Mouse (Mus musculus): ENCODE data around the gene Col6a4. TPM values are rescaled to one million over a fixed set of nuclear protein-coding genes. Genes with fewer than 3 reads are reported as not detected.
A peak's percentile ranks its signal among the peaks of the same experiment; 100 is the strongest.

The Col6a4 gene
- polyA plus RNA-seq, 1 experiment, result 2.1 TPM

- no peak for TF ChIP-seq POLR2A (IDR thresholded peaks at IDR 0.05; ENCODE audit: borderline replicate concordance, extremely low read depth, insufficient read depth, insufficient read length, poor library complexity, severe bottlenecking)
- peak; percentile 96 for TF ChIP-seq CTCF (IDR thresholded peaks at IDR 0.05; ENCODE audit: borderline replicate concordance, extremely low read depth, insufficient read depth, insufficient read length)
- DNase-seq (ENCODE audit: low read depth), result peak; percentile 91
Measured at GRCm38 (mm10) chr9:106112770-106113423, 16.3 kb upstream of the Col6a4 start.

GRCm38 (mm10) chr9:106106241-106106640 lies 9.7 kb upstream of the Col6a4 start:
- no peak for TF ChIP-seq POLR2A (IDR thresholded peaks at IDR 0.05; ENCODE audit: borderline replicate concordance, extremely low read depth, insufficient read depth, insufficient read length, poor library complexity, severe bottlenecking)
- no peak for DNase-seq (ENCODE audit: low read depth)

GRCm38 (mm10) chr9:106104401-106104800 lies 7.8 kb upstream of the Col6a4 start:
- TF ChIP-seq POLR2A (IDR thresholded peaks at IDR 0.05; ENCODE audit: borderline replicate concordance, extremely low read depth, insufficient read depth, insufficient read length, poor library complexity, severe bottlenecking) (no peak), CTCF (IDR thresholded peaks at IDR 0.05; ENCODE audit: borderline replicate concordance, extremely low read depth, insufficient read depth, insufficient read length) (no peak)
- no peak for DNase-seq (ENCODE audit: low read depth)

- TF ChIP-seq CTCF (IDR thresholded peaks at IDR 0.05; ENCODE audit: borderline replicate concordance, extremely low read depth, insufficient read depth, insufficient read length), result no peak
- no peak for TF ChIP-seq POLR2A (IDR thresholded peaks at IDR 0.05; ENCODE audit: borderline replicate concordance, extremely low read depth, insufficient read depth, insufficient read length, poor library complexity, severe bottlenecking)
- DNase-seq (ENCODE audit: low read depth), result no peak
Measured at GRCm38 (mm10) chr9:106101166-106101565, 4.6 kb upstream of the Col6a4 start.

GRCm38 (mm10) chr9:106100262-106100661 lies 3.7 kb upstream of the Col6a4 start:
- DNase-seq (ENCODE audit: low read depth), result peak; percentile 73

GRCm38 (mm10) chr9:106099379-106100021 lies 2.9 kb upstream of the Col6a4 start:
- DNase-seq (ENCODE audit: low read depth), result peak; percentile 53
- TF ChIP-seq POLR2A (IDR thresholded peaks at IDR 0.05; ENCODE audit: borderline replicate concordance, extremely low read depth, insufficient read depth, insufficient read length, poor library complexity, severe bottlenecking) (no peak), CTCF (IDR thresholded peaks at IDR 0.05; ENCODE audit: borderline replicate concordance, extremely low read depth, insufficient read depth, insufficient read length) (peak; percentile 18; the same call in 1 of the 2 replicates)

More at GRCm38 (mm10) chr9:106100262-106100661, 3.7 kb upstream of the Col6a4 start:
- TF ChIP-seq POLR2A (IDR thresholded peaks at IDR 0.05; ENCODE audit: borderline replicate concordance, extremely low read depth, insufficient read depth, insufficient read length, poor library complexity, severe bottlenecking) (no peak), CTCF (IDR thresholded peaks at IDR 0.05; ENCODE audit: borderline replicate concordance, extremely low read depth, insufficient read depth, insufficient read length) (no peak)

- DNase-seq (ENCODE audit: low read depth), result no peak
- TF ChIP-seq CTCF (IDR thresholded peaks at IDR 0.05; ENCODE audit: borderline replicate concordance, extremely low read depth, insufficient read depth, insufficient read length), result no peak
- TF ChIP-seq POLR2A (IDR thresholded peaks at IDR 0.05; ENCODE audit: borderline replicate concordance, extremely low read depth, insufficient read depth, insufficient read length, poor library complexity, severe bottlenecking), result no peak
Measured at GRCm38 (mm10) chr9:106081528-106081927, 15.1 kb downstream of the Col6a4 start.

GRCm38 (mm10) chr9:106080261-106081033 lies 16.1 kb downstream of the Col6a4 start:
- peak; percentile 74 for DNase-seq (ENCODE audit: low read depth)
- peak; percentile 65; the same call in 1 of the 2 replicates for TF ChIP-seq CTCF (IDR thresholded peaks at IDR 0.05; ENCODE audit: borderline replicate concordance, extremely low read depth, insufficient read depth, insufficient read length)
- TF ChIP-seq POLR2A (IDR thresholded peaks at IDR 0.05; ENCODE audit: borderline replicate concordance, extremely low read depth, insufficient read depth, insufficient read length, poor library complexity, severe bottlenecking), result no peak

- DNase-seq (ENCODE audit: low read depth), result no peak
Measured at GRCm38 (mm10) chr9:106077953-106078352, 18.6 kb downstream of the Col6a4 start.

GRCm38 (mm10) chr9:106076234-106076633 lies 20.3 kb downstream of the Col6a4 start:
- DNase-seq (ENCODE audit: low read depth), result no peak

More at GRCm38 (mm10) chr9:106077953-106078352, 18.6 kb downstream of the Col6a4 start:
- TF ChIP-seq POLR2A (IDR thresholded peaks at IDR 0.05; ENCODE audit: borderline replicate concordance, extremely low read depth, insufficient read depth, insufficient read length, poor library complexity, severe bottlenecking) (no peak), CTCF (IDR thresholded peaks at IDR 0.05; ENCODE audit: borderline replicate concordance, extremely low read depth, insufficient read depth, insufficient read length) (no peak)

GRCm38 (mm10) chr9:106073956-106074355 lies 22.6 kb downstream of the Col6a4 start:
- TF ChIP-seq POLR2A (IDR thresholded peaks at IDR 0.05; ENCODE audit: borderline replicate concordance, extremely low read depth, insufficient read depth, insufficient read length, poor library complexity, severe bottlenecking) (no peak), CTCF (IDR thresholded peaks at IDR 0.05; ENCODE audit: borderline replicate concordance, extremely low read depth, insufficient read depth, insufficient read length) (no peak)
- DNase-seq (ENCODE audit: low read depth), result no peak

More at GRCm38 (mm10) chr9:106076234-106076633, 20.3 kb downstream of the Col6a4 start:
- TF ChIP-seq CTCF (IDR thresholded peaks at IDR 0.05; ENCODE audit: borderline replicate concordance, extremely low read depth, insufficient read depth, insufficient read length) (no peak), POLR2A (IDR thresholded peaks at IDR 0.05; ENCODE audit: borderline replicate concordance, extremely low read depth, insufficient read depth, insufficient read length, poor library complexity, severe bottlenecking) (no peak)

All from brain, embryonic 14.5 days (tissue).